Mouse (Mus musculus) urinary bladder, postnatal 25 days (tissue): Measurements from ENCODE around the gene Slc22a18.
A peak's percentile ranks its signal among the peaks of the same experiment; 100 is the strongest.

Experiments
- DNase-seq: peaks from one replicate; pipeline ENCODE4 v3.0.0; 2022; ENCODE audit warnings: low spot score

Gene Slc22a18

DNA sequence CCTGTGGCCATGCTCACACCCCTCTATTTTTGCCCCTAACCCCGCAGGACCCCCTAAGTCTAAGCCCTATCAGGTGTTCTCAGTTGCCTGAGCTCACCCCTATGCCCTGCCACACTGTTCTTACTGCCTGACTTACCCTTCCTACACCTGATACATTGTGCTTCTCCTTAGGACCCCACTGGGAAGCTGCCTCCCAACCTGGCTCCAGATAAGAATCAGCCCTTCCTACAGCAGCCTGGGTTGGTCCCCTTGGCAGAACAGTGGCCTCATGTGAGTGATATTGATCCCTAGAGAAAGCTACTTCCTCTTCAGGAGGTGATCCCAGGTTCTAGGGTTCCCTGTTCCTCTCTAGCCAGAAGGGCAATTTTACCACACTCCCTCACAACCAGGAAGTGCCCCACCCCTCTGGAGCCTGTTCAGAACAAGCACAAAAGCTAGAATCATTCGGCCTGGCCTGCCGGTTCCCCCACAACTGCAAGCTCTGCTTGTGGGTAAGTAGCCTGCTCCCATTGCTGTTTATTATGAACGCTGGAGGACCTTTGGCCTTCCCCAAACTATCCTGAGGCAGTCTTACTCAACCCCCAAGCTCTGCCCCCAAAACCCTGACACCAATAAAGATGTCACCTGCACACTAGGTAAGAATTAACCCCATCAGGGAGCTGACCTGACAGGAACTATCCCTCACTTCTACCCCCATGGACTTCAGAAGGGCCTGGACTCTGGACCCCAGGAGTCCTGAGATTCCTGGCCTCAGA is at the start of gene Slc22a18:
Gene Slc22a18, plus strand, starts transcription at position 390 of the 755 bp plus-strand sequence.
- peak; percentile 45 for DNase-seq

GRCm38 (mm10) chr7:143428142-143428813 is 45.3 kb upstream of the Slc22a18 start:
- no peak for DNase-seq

- DNase-seq = no peak
These were observed 44.6 kb upstream of the Slc22a18 start for GRCm38 (mm10) chr7:143428814-143429499.

GRCm38 (mm10) chr7:143432631-143433030 is 40.9 kb upstream of the Slc22a18 start:
- no peak for DNase-seq

GRCm38 (mm10) chr7:143433331-143433730 is 40.2 kb upstream of the Slc22a18 start:
- no peak for DNase-seq

- DNase-seq = no peak
These were observed 36.2 kb upstream of the Slc22a18 start for GRCm38 (mm10) chr7:143437231-143437893.

GRCm38 (mm10) chr7:143437894-143438581 is 35.5 kb upstream of the Slc22a18 start:
- DNase-seq = no peak

DNA sequence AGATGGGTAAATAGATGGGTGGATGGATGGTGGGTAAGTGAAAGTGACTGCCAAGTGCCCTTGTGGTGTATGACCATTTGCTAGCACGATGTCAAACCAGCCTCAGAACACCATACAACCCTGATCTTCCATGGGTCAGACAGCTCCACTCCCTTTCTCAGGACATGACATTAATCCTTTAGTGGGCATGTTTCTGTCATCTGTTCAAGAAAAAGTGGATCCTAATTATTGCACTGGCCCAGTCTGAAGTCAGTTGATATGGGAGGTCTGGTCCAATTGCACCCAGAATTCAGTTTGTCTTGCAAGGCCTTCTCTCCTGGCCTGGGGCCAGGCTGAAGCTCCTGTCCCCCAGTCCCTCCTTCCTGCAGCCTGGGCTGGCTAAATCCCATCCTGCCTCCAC is 34.6 kb upstream of the Slc22a18 start:
- DNase-seq = no peak

- no peak for DNase-seq
These were observed 29.0 kb upstream of the Slc22a18 start for GRCm38 (mm10) chr7:143444580-143444954.

- DNase-seq = no peak
These were observed 28.4 kb upstream of the Slc22a18 start for GRCm38 (mm10) chr7:143444955-143445648.

DNA sequence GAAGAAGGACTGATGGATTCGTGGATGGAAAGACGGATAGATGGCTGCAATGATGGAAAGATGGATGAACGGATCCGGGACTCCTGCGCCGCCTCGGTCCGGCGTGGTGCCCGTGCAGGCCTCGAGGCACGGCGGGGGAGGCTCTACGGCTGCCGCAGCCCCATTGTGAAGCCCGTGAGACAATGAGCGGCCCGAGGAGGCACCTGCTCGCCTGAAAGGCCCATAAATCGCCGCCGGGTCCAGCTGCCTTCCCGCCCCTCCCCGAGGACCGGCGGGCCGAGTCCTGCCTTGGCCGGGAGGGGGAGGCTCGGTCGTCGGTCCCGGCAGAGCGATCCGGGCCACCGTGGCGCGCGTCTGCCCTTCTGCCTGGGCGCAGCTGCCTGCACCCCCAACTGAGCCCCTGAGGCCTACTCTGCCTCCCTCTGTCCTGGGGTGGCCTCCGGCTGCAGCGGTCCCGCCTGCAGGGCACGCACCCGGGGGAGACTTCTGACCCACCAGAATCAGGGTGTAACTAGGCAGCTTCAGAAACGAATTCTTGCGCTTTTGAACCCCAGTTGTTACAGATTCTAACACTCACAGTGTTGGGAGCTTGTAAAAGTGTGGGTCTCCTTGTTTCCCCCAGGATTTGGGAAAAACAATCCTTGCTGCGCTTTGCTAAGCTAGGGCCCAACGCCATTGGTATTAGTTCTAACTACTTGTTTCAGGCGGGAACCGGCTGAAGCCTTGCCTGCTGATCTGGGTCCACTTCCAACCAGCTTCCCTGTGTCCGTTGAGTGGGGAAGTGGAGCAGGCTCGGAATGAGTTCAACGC is 27.7 kb upstream of the Slc22a18 start:
- DNase-seq = no peak

DNA sequence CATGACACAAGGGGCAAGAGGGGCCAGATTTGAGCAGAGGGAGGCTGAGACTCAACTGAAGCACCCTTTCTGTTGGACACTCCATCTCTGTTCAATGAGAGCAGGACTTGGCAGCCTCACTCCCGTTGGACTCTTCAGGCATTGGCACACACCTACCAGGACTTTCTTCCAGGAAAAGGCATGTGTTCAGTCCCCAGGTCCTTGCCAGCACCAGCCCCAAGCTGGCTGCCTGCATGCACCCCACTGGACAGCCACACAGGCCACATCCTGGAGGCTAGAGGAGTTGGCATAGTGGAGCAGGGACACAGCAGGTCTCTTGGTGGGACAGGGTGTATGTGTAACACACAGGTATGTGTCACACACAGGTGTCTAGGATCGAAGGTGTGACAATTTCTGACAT is 26.4 kb upstream of the Slc22a18 start:
- DNase-seq = no peak

GRCm38 (mm10) chr7:143458963-143459331 is 14.6 kb upstream of the Slc22a18 start:
- DNase-seq = no peak

DNA sequence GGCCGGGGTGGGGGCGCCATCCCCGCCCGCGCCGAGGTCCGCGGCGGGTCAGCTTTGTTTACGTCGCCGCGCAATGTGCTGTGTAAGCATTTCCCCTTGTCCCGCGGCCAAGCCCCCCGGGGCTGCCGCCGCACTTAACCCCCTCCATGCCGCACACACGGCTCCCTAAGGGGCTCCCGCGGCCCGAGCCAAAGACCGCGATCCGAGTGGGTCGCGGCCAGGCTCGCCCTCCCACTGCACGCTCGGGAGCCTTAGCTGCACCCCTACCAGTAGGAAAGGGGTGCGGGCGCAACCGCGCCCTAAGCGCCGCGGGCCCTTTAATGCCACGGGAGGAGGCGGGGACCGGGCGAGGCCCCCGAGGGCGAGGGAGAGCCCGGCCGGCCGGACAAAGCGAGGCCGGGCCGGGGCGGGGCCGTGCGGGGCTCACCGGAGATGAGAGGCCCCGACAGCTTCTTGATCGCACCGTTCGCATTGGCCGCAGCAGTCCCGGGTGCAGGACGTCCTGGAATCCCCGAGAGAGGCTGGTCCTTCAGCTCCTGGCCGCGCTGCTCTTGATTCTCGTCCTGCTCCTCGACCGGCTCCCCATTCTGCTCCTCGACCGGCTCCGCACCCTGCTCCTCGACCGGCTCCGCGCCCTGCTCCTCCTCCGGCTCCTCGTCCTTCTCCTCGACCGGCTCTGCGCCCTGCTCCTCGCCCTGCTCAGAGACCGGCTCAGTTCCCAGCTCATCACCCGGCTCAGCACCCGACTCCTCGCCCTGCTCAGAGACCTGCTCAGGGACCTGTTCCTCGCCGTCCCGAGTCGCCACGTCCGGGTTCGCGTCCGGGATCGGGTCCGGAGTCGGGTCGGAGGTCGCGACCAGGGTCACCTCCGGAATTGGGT is 14.0 kb upstream of the Slc22a18 start:
- DNase-seq = peak; percentile 33

GRCm38 (mm10) chr7:143460217-143460834 is 13.2 kb upstream of the Slc22a18 start:
- DNase-seq = no peak

- DNase-seq = peak; percentile 78
These were observed 12.7 kb upstream of the Slc22a18 start, which contains the start of gene Cdkn1c for GRCm38 (mm10) chr7:143460874-143461273. TSS of gene Cdkn1c (minus strand) at chr7:143461050.

DNA sequence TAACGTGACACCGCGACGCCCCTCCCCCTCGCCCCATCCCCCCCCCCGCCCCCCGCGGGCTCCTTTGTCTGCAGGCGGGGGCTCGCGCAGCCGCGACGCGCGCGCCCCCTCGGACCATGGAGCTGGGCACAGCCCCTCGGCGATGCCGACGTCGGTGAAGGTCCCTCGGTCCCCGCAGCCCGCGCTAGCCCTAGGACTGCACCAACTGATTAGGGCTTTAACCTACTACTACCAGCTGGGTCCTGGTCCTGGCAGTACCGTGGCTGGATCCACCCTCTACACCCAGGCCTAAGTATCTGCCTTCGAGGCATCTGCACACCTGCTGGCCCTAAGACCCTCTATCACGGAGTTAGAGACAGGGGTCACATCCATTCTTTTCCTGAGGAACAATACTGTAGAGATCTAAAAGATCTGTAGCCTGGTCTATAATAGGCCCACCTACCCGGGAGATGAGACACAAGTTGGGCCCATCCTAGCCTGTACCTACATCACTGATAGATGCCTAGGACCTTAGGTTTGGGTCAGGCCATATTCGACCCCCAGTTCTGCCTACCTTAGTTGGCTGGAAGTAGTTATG is 12.2 kb upstream of the Slc22a18 start:
- no peak for DNase-seq

DNA sequence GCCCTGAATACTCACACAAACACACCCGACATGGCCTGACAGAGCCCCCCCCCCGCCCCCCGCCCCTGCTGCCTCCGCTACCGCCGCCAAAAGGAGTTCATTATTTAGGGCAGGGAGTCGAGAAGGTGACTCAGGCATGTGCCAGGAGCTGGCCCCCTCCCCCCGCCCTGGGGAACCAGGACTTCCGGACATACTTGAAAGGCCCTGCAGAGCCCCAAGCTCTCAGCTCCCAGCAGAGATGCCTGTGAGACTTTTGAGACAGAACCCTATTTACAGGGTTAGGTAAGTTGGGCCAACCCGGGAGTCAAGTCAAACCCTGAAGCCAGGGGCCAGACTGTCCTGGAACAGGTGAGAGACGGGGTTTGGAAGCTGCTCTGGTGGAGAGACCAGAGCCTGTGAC is 11.6 kb upstream of the Slc22a18 start:
- no peak for DNase-seq

GRCm38 (mm10) chr7:143462516-143462915 is 11.0 kb upstream of the Slc22a18 start:
- DNase-seq = no peak
